8 mouse cellular contexts compared by ENCODE assay signal in the genomic region with DNA sequence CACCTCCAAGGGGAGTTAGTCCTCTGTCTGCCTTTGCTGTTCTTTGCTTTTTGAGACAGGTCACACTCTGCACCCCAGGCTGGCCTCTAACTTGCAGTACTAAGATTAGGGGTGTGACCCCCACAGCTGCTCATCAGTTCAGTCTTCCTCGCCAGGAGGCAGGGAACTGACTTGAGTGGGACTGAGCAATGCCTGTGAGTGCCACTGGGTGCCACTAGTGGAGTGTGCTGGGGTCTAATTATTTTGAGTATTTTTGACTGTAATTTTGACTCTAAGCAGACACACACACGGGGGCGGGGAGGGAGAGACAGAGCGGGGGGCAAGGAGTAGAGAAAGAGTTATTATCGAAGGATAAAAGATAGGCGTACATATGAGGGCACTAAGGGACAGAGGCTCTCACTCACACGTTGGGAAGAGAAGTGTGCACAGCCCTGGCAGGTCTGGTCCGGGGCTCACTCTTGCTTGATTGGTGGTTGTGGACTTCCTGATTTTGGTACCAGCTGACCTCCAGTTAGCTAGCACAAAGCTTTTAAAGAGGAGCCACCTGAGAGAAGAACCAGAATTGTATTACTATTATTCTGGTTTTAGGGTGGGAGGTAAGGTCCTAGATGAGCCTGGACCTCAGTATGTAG. TPM values are rescaled to one million over a fixed set of nuclear protein-coding genes. Genes with fewer than 3 reads are reported as not detected.
DNase-seq lines count a peak whose midpoint lies in the region; ATAC-seq and TF ChIP-seq lines count a peak whose summit lies in the region.

No protein-coding gene starts in this region.

- no peaks in the 10 kb centered on the region for H3K9me3 ChIP-seq in neural tube, embryonic 14.5 days (ENCODE audit: control insufficient read depth, low read length)
- no peaks in the 10 kb centered on the region for H3K9me3 ChIP-seq in kidney, embryonic 16.5 days (ENCODE audit: low read length)

- H3K4me1 ChIP-seq in cerebellum, adult 2 months (ENCODE audit: control insufficient read depth, insufficient read depth, low read length), result peaks cover 4% of the 10 kb centered on the region
- H3K4me1 ChIP-seq in neural tube, embryonic 14.5 days (ENCODE audit: control insufficient read depth, insufficient read depth, low read length), result peaks cover 9% of the 10 kb centered on the region; the same call in 1 of the 2 replicates
- H3K4me1 ChIP-seq in kidney, embryonic 16.5 days (ENCODE audit: insufficient read depth, low read length), result peaks cover 7% of the 10 kb centered on the region; the same call in 1 of the 2 replicates

- ATAC-seq in neural tube, embryonic 14.5 days (ENCODE audit: low read depth), result peak; percentile 60; the same call in 1 of the 2 replicates
- ATAC-seq in kidney, embryonic 16.5 days (ENCODE audit: low FRiP score, low TSS enrichment), result no peak

- no peaks in the 10 kb centered on the region for H3K36me3 ChIP-seq in neural tube, embryonic 14.5 days (ENCODE audit: control insufficient read depth, insufficient read depth, low read length)
- no peaks in the 10 kb centered on the region for H3K36me3 ChIP-seq in kidney, embryonic 16.5 days (ENCODE audit: insufficient read depth, low read length)

- TF ChIP-seq POLR2A in cerebellum, adult 2 months (IDR thresholded peaks at IDR 0.05; ENCODE audit: borderline replicate concordance, insufficient read depth, low read length), result no peak

- peak; percentile 30; the same call in 1 of the 2 replicates for TF ChIP-seq CTCF in cerebellum, adult 2 months (IDR thresholded peaks at IDR 0.05; ENCODE audit: borderline replicate concordance, insufficient read depth, low read depth, low read length)
- peak; percentile 81 for TF ChIP-seq CTCF in layer of hippocampus, adult 2 months (conservative IDR thresholded peaks at IDR 0.05)

- no peak overlapping the region for H3K4me3 ChIP-seq in cerebellum, adult 2 months (replicated peaks; ENCODE audit: insufficient read depth, low read depth, low read length)
- no peak overlapping the region for H3K4me3 ChIP-seq in neural tube, embryonic 14.5 days (ENCODE audit: low read depth, low read length)
- H3K4me3 ChIP-seq in layer of hippocampus, adult 2 months, result no peak overlapping the region
- H3K4me3 ChIP-seq in kidney, embryonic 16.5 days (ENCODE audit: low read length), result no peak overlapping the region

- H3K27ac ChIP-seq in cerebellum, adult 2 months (ENCODE audit: insufficient read depth, low read length), result no peak overlapping the region
- H3K27ac ChIP-seq in neural tube, embryonic 14.5 days (ENCODE audit: low read depth, low read length), result no peak overlapping the region
- no peak overlapping the region for H3K27ac ChIP-seq in layer of hippocampus, adult 2 months
- no peak overlapping the region for H3K27ac ChIP-seq in kidney, embryonic 16.5 days (ENCODE audit: low read length)

- no peak for DNase-seq in cerebellum, adult 2 months
- no peak for DNase-seq in cerebellum, adult 9-10 months
- DNase-seq in neural tube, embryonic 10.5 days (ENCODE audit: extremely low spot score, low spot score), result no peak
- DNase-seq in layer of hippocampus, adult 2 months (ENCODE audit: low spot score in 2 of 2), result peak; percentile 10 to 30
- peak; percentile 32 for DNase-seq in retina, postnatal 1 day
- no peak for DNase-seq in urinary bladder, postnatal 36 days (ENCODE audit: low spot score in 2 of 2)

- no peak overlapping the region for H3K9ac ChIP-seq in neural tube, embryonic 14.5 days (replicated peaks; ENCODE audit: low read depth, low read length)
- H3K9ac ChIP-seq in kidney, embryonic 16.5 days (replicated peaks; ENCODE audit: low read length), result no peak overlapping the region

- WGBS in cerebellum, adult 2 months, result 48% methylated on average over 8 of the region's 8 CpGs
- WGBS in neural tube, embryonic 14.5 days, result 64% methylated on average over 8 of the region's 8 CpGs
- 55% methylated on average over 8 of the region's 8 CpGs for WGBS in kidney, embryonic 16.5 days

- H3K27me3 ChIP-seq in cerebellum, adult 2 months (ENCODE audit: control insufficient read depth, insufficient read depth, low read length), result no peaks in the 10 kb centered on the region
- H3K27me3 ChIP-seq in neural tube, embryonic 14.5 days (ENCODE audit: control insufficient read depth, insufficient read depth, low read length), result no peaks in the 10 kb centered on the region
- no peaks in the 10 kb centered on the region for H3K27me3 ChIP-seq in kidney, embryonic 16.5 days (ENCODE audit: insufficient read depth, low read length)

- H3K4me2 ChIP-seq in neural tube, embryonic 14.5 days (ENCODE audit: low read depth, low read length), result no peak overlapping the region
- H3K4me2 ChIP-seq in kidney, embryonic 16.5 days (replicated peaks; ENCODE audit: low read depth, low read length), result no peak overlapping the region

RNA-seq across cellular contexts. Expression of a gene that starts 46.4 kb away (rescaled TPM):
- polyA plus RNA-seq in cerebellum, adult 2 months (2012; rRNA removed), result 101 and 105 TPM in 2 replicates
- 65.5 and 77.0 TPM in 2 replicates for polyA plus RNA-seq in neural tube, embryonic 14.5 days (2014; fragmentation: Nextera tagmentation; extraction: Ambion mirVana)
- 100 to 1,000 TPM; 114 to 115 TPM for total RNA-seq in layer of hippocampus, adult 2 months (2021)
- polyA plus RNA-seq in kidney, embryonic 16.5 days (2015; fragmentation: Nextera tagmentation; extraction: Ambion mirVana), result 131 and 141 TPM in 2 replicates

Comparison
In these comparisons a context has a peak if more than half of its experiments do, and no peak if none do; other contexts are left out.
1. DNase-seq: peak in layer of hippocampus, adult 2 months (2 of 2) and retina, postnatal 1 day (single experiment); none in cerebellum, adult 2 months (0 of 2), cerebellum, adult 9-10 months (single experiment), neural tube, embryonic 10.5 days (single experiment) and urinary bladder, postnatal 36 days (0 of 2).